Mouse (Mus musculus) left cerebral cortex, postnatal 4 days (tissue): ENCODE measurements around the gene Olfml2b. TPM values are rescaled to one million over a fixed set of nuclear protein-coding genes. Genes with fewer than 3 reads are reported as not detected.
A peak's percentile ranks its signal among the peaks of the same experiment; 100 is the strongest.

Source experiments
- DNase-seq: peaks from one replicate; pipeline ENCODE4 v3.0.0-alpha.2; 2022
- intact Hi-C: fragments of 180-260 bp; cut with DNase I; formaldehyde crosslinking; loops from one replicate; pipeline ENCODE4 v1.15.1; 2025
- total RNA-seq, 2 experiments: library from RNA; stranded (reverse); gene quantifications; 2 replicates each; pipeline ENCODE4 v1.2.3; 2021

Gene Olfml2b
- 1 to 10 TPM; 7.3 to 7.4 TPM for total RNA-seq

DNA sequence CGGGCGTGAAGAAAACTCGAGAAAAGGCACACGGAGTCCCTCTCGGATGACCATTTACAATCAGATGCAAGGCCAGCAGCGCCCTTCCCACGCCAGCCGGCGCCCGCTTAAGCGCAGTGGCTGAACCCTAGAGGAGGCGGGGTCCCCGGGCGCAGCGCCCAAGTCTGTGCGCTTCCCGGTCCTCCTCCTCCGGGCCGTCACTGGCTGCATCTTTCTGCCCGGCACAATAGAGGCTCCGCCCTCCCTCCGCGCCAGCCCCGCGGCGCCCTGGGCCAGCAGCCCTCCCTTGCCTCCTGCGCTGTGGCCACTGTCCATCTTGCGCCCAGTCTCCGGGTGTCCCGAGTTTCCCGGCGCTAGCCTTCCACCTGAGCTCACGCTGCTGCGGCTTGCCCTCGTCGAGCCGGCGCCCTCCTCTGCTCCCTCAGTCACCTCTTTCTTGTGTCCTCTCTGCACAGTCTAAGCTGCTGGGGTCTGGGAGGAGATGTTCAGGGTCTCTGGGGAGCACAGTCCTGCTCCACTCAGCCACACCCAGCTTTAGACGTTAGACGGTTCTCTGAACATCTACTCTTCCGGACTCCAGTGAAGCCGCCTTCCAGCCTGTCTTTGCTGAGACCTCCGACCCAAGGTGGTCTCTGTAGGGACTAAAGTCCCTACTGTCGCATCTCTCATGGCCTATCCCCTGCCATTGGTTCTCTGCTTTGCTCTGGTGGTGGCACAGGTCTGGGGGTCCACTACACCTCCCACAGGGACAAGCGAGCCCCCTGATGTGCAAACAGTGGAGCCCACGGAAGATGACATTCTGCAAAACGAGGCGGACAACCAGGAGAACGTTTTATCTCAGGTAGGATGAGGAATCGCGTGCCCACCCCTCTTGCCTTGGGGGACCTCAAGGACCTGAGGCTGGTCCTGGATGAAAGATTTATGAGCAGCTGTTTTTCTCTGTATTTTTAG lies at the start of gene Olfml2b:
Olfml2b (plus strand) TSS at position 278 of the 951 bp plus-strand sequence.
- intact Hi-C loops, result no loop called here
- peak; percentile 91 for DNase-seq

DNA sequence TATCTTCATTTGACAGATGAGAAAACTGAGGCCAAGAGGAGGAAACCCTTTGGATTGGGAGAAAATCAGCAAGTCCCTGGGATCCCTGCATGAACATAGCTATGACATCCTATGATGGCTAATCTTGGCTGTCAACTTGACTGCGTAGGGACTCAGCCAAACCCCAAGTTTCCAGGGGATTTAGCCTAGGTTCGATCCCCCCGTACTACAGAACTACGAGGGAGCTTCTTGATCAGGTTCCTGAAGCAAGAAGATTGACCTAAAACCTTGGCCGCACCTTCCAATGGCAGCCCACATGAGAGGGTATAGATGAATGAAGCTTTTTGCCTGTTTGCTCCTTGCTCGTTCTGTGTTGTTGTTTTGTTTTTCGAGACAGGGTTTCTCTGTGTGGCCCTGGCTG lies 49.8 kb upstream of the Olfml2b start:
- intact Hi-C loops, result no loop called here
- DNase-seq, result no peak

DNA sequence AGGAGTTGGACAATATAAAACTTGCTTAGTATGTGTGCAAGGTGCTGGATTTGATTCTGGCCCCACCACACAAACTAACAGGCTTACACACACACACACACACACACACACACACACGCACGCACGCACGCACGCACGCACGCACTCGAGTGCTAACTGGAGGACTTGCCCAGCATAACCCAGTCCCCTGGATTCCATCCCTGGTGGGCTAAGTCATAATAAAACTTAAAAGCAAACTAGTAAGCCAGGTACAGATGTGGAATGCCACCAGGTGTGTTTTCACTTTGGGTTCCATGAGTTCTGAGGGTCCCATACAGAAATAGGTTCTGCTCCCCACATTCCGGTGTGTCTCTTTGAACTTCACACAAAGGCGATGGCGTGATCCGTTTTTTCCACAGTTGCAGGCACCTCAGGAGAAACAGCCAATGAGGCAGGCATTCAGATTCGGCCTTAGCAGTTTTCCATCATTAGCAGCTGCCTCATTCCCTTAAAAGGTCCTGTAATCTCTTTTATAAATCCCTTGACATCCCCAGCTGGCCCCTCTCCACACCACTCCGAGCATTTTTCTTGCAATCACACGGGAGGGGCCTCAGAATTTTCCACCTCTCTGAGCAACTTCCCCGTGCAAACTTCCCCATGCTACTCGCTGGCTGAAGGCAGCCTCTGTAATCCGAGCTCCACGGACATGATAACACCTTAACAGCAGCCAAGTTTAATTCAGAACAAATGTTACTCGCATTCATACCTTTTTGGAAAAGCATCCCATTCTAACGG lies 38.9 kb upstream of the Olfml2b start:
- intact Hi-C loops, result no loop called here
- no peak for DNase-seq

DNA sequence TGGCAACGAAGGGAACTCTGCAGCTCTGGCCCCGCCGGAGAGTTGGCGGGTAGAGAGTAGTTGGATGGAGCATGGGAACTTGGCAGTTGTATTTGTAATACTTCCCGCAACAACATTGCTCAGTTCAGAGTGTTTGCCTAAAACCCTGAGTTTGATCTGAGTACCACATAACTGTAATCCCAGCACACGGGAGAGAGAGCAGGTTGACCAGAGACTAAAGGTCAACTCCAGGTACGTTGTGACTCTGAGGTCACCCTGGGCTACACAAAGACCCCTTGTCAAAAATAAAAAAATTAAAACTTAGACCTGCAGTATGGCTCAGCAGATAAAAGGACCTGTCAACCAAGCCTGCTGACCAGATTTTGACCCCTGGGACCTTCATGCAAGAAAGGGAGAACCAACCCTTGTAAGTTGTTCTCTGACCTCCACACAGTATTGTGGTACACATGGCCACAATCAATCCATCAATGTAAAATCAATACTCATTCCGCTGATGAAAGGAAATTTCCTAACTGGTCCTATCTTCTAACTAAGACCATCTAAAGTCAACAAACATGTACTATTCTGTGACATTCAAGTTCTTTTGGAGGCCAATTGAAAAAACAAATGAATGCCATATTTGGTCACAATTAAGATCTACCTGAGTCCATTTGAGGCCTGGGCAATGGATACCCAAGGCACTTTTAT lies 37.0 kb upstream of the Olfml2b start:
- intact Hi-C loops, result no loop called here

DNA sequence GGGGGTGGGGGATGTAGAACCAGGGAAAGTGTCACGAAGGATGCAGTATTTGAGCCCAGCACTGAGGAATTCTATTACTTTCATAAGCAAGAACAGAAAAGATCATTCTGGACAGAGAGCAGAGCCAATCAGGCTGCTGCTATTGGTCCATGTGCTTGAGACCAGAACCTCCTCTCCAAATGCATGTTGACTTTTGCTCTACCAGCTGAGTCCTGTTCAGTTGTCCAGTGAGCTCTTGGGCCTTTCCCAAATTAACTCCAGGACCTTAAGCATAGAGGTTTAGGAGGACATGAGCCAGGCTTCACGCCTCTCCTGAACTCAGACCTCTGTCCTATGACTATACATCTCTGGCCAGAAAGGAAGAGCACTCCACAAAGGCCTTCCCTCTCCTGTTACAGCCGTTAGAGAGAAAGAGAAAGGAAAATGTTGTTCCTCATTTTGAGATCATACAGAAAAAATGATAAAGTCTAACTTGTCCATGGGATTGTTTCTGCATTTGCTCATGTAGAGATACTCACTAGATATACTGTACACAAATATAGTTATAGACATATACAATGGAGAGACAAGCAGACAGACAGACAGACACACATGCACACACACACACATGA lies 35.8 kb upstream of the Olfml2b start:
- no peak for DNase-seq
- intact Hi-C loops, result no loop called here

More for the DNA sequence above, 37.0 kb upstream of the Olfml2b start:
- DNase-seq, result no peak

DNA sequence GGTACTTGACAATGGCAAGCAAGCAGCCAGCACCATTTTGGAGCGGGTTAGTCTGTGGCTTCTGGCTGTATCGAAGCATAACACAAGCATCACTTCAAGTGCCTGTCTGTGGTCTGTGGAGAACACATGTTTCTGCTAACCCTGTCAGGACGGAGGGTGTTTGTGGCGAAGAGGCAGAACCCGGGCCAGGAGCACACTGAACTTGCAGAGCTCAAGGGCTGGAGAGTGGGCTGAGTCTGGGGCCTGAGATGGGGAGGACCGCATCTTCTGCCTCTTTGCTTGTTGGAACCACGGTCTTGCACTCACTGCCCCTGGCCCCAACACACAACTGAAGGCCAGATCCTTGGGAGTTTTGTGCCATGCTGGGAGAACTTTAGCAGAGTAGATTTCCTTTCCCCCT lies 34.5 kb upstream of the Olfml2b start:
- intact Hi-C loops, result no loop called here
- no peak for DNase-seq

DNA sequence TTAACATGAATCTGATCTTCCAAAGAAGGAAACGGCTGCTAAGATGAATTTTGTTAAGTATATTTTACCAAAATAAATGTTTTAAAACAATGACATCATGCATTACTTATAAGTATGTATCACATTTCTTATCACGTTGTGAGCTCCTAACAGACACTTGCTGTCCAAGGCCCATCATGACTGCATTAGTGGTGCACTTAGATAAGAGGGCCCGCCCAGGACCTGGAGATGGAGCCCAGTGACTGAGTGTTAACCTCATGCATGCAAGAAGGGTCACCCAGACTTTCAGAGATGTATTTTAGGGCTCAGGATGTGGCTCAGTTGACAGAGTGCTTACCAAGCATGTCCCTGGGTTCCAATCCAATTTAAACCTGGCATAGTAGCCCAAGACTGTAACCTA lies 34.0 kb upstream of the Olfml2b start:
- DNase-seq, result no peak
- intact Hi-C loops, result no loop called here

DNA sequence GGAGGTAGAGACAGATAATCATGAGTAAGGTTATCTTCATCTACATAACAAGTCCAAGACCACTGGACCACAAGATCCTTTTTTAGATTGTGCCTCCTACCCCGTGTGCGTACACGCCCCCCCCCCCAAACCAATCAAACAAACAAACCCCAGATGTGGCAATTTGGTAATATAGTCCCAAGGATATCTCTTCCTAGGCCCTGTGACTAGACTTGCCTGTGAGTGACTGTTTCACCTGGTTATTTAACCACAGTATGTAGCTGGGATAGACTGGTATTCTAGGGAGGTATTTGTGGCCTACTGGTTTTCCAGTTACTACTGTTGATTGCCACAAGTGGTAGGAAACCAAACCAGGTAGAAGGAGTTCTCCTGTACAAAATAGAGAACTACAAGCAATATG lies 33.6 kb upstream of the Olfml2b start:
- DNase-seq, result no peak
- intact Hi-C loops, result no loop called here

DNA sequence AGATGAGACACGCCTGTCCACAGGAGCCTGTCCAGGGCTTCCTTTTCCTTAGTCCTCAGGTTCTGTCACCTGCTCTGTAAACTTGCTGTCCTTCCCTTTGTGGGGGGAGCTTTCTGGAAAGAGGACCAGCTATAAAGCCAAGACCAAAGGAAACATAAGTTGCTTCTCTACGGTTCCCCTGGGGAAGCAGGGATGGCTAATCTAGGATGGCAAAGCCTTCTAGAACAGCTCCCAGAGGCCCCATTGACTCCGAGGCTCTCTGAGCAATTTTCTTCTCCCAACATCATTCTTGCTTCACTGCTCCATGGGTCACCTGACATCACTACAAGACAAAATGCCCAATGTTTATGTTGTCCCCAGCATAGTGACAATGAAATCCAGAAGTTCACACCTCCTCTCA lies 32.7 kb upstream of the Olfml2b start:
- intact Hi-C loops, result no loop called here
- DNase-seq, result no peak

DNA sequence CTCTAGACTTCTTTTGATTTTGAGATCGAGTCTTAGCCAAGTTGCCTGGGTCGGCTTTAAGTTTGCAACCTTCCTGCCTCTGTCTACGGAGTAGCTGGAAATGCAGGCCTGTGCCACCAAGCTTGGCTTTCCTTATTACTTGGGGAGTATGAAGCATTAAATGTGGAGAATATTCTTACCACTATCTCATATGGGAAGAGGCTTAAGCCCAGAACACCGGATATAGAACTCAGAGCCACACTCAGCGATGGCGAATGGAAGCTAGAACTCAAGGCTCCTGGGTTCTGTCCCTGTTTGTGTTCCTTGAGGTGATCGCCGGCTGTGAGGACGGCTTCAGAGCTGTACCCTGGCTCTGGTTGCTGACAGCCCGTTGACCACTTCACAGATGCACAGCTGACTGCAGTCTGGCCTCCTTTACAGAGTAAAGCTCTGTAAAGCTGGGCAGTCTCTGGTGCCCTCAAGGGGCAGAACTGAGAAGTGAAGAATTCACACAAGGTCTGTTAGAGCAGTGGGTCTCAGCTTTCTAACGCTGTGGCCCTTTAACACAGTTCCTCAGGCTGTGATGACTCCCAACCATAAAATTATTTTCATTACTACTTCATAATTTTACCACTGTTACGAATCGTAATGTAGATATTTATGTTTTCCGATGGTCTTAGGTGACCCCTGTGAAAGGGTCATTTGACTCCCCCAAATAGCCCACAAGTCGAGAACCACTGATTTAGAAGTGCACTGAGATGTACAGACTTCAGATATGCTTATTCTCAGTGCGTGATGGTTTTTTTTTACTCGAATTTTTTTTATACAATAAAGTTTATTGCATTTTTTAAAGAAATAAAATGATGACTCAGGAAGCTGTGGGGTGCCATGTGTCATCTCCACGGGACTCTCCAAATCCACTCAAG lies 31.1 kb upstream of the Olfml2b start:
- peak; percentile 82 for DNase-seq
- intact Hi-C loops, result loop anchor here (1.0 kb wide), 1 partner anchor 321 kb away; no protein-coding TSS in a partner anchor

DNA sequence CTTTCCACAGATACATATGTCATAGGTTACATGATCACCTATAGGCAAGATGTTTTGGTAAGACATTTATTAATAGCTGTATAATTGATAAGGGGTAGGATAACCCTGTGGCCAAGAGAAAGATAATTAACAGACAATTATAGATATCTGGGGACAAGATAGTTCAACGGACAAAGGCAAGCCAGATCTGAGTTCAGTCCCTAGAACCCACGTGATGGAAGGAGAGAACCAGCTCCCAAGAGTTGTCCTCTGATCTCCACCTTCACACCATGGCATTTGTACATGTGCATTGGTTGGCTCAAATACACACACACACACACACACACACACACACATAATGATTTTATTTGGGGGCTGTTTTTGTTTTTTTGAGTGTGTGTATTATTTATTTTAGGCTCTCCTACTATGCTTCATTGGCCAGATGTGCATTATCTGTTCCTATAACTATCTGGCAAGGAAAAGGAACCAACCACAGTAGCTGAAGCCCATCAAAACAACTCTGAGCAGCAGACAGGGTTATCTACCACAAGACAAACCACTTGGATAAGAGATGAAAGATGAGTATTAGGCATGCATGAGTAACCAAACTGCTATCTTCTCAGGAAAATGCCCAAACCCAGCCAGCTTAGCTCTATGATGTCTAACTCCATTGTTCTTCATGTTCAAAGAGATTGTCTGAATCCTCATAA lies 24.5 kb upstream of the Olfml2b start:
- DNase-seq, result no peak
- intact Hi-C loops, result no loop called here

DNA sequence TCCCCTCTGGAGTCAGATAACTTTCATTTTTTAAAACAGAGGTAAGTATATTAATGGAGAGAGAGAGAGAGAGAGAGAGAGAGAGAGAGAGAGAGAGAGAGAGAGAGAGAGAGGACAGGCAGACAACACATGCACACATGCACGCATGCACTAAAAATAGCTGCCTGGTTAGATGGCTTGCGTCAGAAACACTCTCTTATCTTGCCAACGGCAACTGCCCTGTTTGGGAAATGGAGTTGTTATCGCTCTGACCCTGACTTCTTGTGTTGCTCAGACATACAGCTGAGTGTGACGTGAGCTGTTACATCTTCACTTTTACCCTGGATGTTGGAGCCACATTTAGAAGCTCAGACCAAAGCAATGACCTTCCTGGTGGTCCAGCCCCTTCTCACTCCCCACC lies 21.4 kb upstream of the Olfml2b start:
- no peak for DNase-seq
- intact Hi-C loops, result no loop called here

DNA sequence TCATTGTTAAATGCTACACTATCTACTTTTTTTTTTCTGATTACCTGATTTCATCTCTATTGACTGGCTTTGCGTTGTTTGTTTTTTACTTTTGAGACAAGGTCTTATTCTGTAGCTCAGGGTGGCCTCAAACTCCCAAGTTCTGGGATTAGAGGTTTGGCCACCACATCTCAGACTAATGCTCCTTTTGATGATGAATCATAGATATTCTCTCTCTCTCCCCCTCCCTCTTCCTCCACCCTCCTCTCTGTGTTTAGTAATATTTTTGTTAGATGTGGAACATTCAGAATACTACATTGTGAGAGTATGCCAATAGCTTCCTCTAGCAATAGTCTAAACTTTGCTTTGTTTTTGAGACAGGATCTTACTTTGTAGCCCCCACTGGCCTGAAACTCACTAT lies 20.9 kb upstream of the Olfml2b start:
- intact Hi-C loops, result no loop called here
- no peak for DNase-seq

DNA sequence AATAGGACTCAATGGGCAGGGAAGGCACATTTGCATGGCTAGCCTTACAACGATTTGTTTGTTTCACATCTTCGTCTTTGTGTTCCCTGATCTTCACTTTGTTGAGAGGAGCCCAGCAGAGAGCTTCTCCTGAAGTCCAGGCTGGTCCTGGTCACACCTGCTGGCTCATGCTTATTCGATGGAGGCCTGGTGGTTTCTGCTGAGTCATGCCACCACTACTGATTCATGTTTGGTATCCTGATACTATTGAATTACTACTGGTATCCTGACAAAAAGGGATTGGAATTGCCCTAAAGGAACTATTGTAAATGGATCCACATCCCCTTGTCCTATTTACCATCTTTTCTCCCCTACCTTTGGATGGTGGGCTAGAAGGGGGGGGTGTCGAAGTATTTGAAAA lies 13.8 kb upstream of the Olfml2b start:
- intact Hi-C loops, result no loop called here
- no peak for DNase-seq

DNA sequence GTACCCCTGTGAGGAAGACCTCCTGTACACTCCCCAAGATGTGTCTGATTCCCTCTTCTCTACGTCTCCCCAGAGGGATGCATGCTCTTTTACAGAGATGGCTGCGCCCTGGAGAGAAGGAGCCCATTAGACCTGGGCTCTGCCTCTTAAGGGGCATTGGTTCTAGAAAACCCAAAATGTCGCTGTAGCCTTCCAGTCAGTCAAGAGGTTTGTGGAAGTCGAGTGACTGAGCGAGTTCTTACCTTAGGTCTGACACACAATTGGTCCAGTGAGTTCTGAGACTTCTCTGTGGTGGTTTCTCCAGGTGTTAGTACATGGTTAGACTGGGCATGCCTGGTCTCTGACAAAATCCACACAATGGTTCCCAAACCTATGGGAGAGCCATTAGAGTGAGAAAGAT lies 12.8 kb upstream of the Olfml2b start:
- no peak for DNase-seq
- intact Hi-C loops, result no loop called here

DNA sequence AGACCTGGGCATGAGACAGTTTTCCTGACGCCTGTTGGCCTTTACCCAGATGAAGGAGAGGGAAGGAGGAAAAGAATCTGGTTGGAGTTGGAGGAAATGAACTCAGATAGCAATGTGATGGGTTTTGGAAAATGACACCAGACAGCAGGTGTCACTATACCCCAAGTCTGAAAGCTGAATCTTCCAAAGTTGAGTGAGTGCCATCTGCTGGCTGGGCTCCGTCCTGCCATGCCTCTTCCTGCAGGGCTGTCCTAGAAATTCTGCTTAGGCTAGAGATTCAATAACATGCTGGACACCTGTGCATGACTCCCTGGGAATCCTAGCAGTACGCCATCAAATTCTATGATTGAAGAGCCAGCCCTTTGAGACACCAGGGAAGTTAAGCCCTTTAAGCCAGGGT lies 11.9 kb upstream of the Olfml2b start:
- peak; percentile 84 for DNase-seq
- intact Hi-C loops, result loop anchor here (2.0 kb wide), 1 partner anchor 206 kb away; no protein-coding TSS in a partner anchor

DNA sequence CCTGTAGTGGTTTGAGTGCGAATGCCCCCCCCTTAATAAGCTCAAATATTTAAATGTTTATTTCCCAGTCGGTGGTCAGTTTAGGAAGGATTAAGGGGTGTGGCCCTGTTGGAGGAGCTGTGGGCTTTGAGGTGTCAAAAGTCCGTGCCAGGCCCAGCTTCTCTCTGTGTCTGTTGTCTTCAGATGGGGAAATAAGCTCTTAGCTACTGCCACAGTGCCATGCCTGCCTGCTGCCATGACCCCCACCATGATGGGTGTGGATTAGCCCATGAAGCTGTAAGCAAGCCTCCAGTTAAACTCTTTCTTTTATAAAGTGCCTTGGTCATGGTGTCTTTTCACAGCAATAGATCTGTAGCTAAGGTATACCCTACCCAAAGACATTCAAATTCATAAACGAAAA lies 11.5 kb upstream of the Olfml2b start:
- no peak for DNase-seq
- intact Hi-C loops, result loop anchor here (2.0 kb wide), 1 partner anchor 206 kb away; no protein-coding TSS in a partner anchor

DNA sequence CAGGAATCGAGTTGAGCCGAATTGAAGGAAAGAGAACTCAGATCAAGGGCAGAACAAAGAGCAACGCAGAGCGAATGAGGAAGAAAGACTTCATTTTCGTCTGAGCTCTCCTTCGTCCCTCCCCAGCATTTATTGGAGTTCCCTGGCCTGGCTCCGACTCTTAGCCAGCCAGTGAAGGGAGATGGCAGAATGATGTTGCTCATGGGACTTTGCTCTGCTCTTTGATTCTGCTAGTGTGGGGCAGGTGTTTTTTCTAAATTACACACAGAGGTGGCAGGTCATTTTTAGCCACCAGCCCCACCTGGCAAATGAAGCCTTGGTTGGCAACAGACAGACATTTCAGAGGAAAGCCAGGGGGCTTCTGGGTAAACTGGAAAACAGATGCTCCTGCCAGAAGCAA lies 5.4 kb upstream of the Olfml2b start:
- no peak for DNase-seq
- intact Hi-C loops, result no loop called here
